Mouse (Mus musculus) cerebellum, adult 9-11 months (tissue): ENCODE measurements around the gene Adcy1.

Experiments
- DNase-seq: peaks from one replicate; pipeline ENCODE4 v3.0.0; 2022

The Adcy1 gene

GRCm38 (mm10) chr11:7063001-7063584, at the start of gene Adcy1:
Gene Adcy1, plus strand, starts transcription at chr11:7063489.
- DNase-seq: peak; percentile 81

DNA sequence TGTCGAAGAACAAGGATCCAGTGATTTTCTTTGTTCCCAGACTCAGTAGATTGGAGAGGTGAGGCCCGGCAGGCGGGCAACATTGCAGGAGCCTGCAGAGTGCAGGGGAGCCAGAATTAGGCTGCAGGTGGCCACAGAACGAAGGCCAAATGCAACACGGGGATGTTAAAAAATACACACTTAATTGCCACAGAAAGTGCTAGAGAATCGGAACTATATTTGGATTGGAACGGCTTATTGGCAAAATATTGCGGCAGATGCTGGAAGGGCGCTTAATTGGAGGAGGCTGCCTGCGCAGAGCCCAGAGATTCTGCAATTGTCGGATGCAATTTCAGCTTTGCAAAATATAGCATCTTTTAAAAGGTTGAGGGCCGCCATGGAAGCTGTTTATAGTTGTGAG, 46.4 kb upstream of the Adcy1 start:
- peak; percentile 56 for DNase-seq

DNA sequence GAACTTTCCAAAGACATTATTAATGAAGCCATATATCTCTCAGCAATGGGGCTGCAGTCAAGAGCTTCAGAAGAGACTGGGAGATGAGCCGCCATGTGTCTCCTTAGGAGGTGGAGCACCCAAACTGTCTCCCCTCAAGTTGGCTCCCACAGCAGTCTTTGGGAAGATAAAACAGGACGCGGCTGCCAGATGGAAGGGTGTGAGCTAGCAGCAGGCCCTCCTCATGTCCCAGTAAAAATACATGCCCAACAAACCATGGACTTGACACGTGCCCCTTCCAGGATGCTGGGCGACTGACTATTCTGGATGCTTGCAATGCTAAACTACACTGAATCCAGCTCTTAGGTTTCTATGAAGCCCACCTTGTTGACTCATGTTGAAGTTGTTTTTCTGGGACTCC, 45.2 kb upstream of the Adcy1 start:
- DNase-seq: no peak

GRCm38 (mm10) chr11:7019006-7019525, 44.2 kb upstream of the Adcy1 start:
- no peak for DNase-seq

- no peak for DNase-seq
These were observed 30.2 kb upstream of the Adcy1 start for GRCm38 (mm10) chr11:7033063-7033462.

DNA sequence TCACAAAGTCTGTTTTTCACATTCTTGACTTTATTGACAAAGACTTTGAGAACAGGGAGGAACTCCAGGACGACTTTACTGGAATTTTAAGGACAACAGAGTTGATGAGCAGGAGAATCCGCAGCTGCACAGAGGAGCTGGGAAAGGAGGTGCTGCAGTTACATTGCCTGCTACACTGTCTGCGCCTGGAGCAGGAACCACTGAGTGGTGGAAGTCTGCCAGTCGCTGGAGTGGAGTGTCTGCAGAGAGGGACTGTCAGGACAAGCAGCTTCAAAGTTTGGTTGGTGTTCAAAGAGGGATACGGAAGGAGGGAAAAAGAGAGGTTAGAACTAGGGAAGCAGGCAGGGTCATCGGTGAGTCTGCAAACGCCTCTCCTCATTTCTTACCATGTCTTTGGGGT, 23.6 kb upstream of the Adcy1 start:
- no peak for DNase-seq

GRCm38 (mm10) chr11:7040801-7041200, 22.5 kb upstream of the Adcy1 start:
- no peak for DNase-seq

- DNase-seq: peak; percentile 77
These were observed 16.1 kb upstream of the Adcy1 start for GRCm38 (mm10) chr11:7047176-7047575.

DNA sequence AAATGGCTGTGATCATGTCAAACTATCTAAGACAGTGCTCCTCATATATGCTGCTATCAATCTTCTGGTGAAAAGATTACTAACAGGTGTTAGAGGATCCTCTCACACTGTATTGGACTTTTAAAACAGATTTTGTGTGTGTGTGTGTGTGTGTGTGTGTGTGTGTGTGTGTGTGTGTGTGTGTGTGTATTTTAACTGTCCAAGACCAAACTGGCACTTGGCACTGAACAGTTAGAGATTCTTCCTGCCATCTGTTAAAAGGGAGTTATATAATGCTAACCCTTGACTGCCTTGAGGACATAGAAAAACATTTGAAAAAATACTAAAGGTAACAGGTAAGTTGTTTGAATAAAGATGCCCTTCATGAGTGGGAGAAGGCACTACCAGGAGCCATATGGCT, 15.7 kb upstream of the Adcy1 start:
- DNase-seq: peak; percentile 57

GRCm38 (mm10) chr11:7053710-7054109, 9.6 kb upstream of the Adcy1 start:
- no peak for DNase-seq

GRCm38 (mm10) chr11:7054662-7055265, 8.5 kb upstream of the Adcy1 start:
- DNase-seq: peak; percentile 69

DNA sequence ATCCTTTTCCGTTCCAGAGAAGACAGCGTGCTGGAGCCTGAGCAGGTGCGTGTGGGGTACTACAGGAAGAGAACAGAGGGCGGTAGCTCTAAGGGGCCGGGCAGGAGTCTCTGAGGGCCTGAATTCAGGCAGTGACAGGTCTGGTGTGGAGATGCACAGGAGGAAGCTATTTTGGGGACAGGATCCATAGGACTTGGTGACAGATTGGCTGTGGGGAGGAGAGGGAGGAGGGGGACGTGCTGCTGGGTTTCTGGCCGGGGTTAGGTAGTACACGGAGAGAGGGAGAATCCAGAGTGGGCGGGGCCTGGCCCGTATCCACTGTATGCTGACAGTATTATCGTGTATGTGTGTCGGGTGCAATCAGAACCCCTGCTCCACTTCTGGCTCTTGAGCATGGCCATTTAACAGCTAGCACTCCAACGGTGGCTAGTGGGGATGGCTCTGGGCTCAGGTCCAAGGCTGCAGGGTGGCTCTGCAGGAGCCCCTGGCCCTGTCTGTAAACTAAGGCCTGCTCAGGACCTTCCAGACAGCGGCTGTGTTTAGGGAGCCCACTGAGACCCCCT, 7.8 kb upstream of the Adcy1 start:
- DNase-seq: peak; percentile 99

DNA sequence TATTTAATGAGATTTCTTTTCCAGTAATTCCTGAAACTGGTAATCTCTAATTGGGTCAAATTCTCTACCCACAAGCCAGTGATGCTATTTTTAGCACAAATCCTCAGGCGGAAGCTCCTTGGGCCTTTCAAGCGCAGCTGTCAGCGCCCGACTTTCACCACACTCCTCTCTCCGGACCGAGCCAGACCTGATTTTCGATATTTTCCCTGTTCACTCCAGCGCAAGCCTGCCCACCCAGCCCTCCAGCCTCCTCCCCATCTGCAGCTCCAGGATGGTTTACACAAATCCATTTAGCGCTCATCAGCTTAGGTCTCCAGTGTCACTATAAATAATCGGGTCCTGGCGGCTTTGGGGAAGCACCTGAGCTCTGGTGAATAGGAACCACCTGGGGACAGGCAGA, 7.2 kb upstream of the Adcy1 start:
- DNase-seq: peak; percentile 81

DNA sequence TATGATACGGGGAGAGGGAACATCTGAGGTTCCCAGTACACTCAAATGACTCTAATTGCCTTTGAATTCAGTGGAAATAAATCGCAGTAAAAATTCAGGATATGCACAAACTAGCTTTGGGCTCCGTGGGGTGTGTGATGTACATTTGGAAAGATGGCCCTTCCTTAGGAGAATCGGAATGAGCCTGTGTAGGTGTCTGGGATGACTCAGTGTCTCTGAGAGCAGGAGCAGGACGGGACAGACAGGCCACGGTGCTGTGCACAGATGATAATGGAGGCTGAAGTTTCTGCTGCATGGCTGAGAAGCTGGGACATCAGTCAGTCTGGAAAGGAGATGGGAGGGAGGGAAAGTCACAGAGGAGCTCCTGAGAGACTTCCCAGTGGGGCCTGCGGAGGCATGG, 5.5 kb upstream of the Adcy1 start:
- peak; percentile 32 for DNase-seq

- DNase-seq: peak; percentile 75
These were observed 1.3 kb upstream of the Adcy1 start for GRCm38 (mm10) chr11:7061961-7062360.

GRCm38 (mm10) chr11:7062566-7062965, 723 bp upstream of the Adcy1 start:
- peak; percentile 68 for DNase-seq

DNA sequence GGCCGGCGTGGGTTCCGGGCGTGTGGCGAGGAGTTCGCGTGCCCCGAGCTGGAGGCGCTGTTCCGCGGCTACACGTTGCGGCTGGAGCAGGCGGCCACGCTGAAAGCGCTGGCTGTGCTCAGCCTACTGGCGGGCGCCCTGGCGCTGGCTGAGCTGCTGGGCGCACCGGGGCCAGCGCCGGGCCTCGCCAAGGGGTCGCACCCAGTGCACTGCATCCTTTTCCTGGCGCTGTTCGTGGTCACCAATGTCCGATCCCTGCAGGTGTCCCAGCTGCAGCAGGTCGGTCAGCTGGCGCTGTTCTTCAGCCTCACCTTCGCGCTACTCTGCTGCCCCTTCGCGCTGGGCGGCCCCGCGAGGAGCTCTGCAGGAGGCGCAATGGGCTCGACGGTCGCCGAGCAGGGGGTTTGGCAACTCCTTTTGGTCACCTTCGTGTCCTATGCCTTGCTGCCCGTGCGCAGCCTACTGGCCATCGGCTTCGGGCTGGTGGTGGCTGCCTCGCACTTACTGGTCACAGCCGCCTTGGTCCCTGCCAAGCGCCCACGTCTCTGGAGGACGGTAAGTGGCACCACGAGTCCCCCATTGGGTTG, 485 bp downstream of the Adcy1 start:
- peak; percentile 82 for DNase-seq

- DNase-seq: peak; percentile 80
These were observed 1.3 kb downstream of the Adcy1 start for GRCm38 (mm10) chr11:7064484-7065185.

GRCm38 (mm10) chr11:7065388-7065787, 2.1 kb downstream of the Adcy1 start:
- DNase-seq: peak; percentile 67

GRCm38 (mm10) chr11:7065876-7066275, 2.6 kb downstream of the Adcy1 start:
- DNase-seq: peak; percentile 66

DNA sequence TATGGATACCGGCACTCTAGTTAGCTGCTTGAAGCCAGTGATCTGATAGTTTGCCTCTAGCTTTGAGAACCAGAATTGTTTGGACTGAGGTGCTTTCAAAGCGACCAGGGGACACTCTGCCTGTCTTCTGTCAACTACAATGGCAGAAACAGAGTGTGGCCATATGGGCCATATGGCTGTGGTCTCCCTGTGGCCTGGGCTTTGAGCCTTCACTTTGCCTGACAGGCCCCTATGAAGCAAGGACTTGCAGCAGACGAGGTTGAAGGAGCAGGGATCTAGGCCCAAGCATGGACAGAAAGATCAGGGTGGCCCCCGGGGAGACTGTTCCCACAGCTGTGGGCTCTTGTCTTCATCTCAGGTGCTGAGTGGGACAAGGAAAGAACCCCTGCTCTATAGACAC, 4.0 kb downstream of the Adcy1 start:
- DNase-seq: peak; percentile 63

DNA sequence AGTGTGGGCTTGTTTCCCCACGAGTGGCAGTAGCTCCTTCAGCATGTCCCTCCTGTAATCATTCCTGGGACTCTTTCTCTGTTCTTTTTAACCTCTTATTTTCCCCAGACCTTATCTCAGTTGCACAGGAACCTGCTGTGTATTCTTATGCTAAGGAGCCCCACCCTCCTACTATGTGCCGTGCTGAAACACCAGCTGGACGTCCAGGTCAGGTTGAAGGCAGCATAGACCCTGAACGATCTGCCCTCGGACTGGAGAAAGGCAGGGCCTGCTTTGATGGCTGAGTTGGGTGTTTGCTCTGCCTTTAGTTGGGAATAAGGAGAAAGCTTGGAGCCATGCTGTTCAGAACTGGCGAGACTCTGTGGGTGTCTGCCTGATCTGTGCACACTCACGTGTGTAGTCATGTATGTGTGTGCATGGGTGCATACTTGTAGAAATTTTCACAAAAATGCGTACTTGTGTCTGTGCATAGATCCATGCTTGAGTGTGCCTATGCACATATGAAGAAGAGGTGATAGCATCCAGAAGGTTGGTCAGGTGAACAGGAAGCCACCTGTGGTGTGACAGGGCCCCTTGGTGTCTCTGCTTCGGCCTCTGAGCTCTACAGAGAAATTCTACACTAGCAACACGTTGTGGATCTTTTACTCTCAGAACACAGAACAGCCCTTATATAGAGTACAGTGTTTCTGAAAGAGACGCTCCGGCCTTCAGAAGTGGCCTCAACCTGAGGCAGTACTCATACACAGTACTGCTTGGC, 5.4 kb downstream of the Adcy1 start:
- peak; percentile 50 for DNase-seq

DNA sequence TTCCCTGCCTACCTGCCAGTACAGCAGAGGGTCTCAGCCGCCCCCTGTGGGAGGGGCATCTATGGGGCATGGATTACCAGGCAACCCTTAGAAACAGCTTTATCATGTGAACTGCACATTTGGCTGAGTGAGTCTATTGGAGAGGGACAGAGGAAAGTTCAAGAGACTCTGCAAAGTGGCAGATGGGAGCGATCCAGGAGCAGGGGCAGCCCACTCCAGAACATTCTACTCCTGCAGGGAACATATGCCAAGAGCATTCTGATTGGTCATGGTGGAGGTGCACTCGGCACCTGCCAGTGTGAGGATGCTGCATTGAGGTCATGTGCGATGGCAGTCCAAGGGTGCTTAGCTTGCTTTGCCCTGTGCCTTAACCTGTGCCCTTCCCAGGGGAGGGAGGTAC, 6.5 kb downstream of the Adcy1 start:
- DNase-seq: peak; percentile 75
